Mouse (Mus musculus) liver, postnatal 0 days (tissue): ENCODE data around the gene Gm45713.

Experiments used
- CTCF ChIP-seq: sonication (generic); IDR thresholded peaks from 2 replicates; pipeline ENCODE4 v1.5.1; 2016; ENCODE audit warnings: antibody characterized with exemption, low read depth
- EP300 ChIP-seq: IDR thresholded peaks from 2 replicates; pipeline ENCODE4 v1.6.1; 2016; ENCODE audit warnings: antibody characterized with exemption, low read depth, mild to moderate bottlenecking

DNA sequence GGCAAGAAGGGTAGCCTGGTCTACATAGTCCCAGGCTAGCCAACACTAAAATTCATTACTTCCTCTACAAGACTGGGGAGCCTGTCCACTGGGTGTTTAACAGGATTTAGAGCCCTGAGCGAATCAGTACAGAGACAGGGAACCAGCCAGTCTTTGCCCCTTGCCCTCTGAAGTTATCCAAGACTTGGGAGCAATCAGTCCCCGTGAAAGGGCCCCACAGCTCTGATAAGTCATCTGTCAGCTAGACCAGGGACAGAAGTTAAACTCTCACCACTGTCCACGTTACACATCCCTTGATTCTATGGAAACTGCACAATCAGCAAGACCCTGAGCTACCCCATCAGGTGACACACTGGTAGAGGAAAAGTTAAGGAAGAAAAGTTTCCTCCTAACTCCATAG is 23.5 kb downstream of the Gm45713 start:
- TF ChIP-seq EP300: no peak
- TF ChIP-seq CTCF: no peak
